Mouse (Mus musculus) mouse trophoblast stem cell (cell line): ENCODE data around the gene Blm.

Experiments used
- in situ Hi-C, 2 experiments: fragments of 300-500 bp; cut with MseI, MboI; formaldehyde crosslinking; loops; 2 replicates in 1 of 2; 3 replicates in 1 of 2; pipeline ENCODE4 v1.15.1; 2025

Gene Blm

DNA sequence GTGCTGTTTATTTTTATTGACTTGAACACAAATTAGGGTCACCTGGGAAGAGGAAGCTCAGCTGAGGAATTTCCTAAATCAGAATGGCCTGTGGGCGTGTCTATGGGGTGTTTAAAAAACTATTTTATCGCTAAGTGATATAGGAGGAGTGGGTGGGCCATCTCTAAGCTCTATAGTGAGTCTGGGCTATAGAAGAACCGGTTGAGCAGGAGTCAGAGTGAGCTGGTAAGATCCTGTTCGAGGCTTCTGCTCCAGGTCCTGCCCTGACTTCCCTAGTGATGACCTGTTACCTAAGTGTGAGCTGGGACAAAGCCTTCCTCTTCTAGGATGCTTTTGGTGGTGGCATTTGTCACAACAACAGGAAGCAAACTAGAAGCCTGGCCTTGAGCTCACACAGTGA, 94.2 kb downstream of the Blm start:
- in situ Hi-C loops = no loop called here

DNA sequence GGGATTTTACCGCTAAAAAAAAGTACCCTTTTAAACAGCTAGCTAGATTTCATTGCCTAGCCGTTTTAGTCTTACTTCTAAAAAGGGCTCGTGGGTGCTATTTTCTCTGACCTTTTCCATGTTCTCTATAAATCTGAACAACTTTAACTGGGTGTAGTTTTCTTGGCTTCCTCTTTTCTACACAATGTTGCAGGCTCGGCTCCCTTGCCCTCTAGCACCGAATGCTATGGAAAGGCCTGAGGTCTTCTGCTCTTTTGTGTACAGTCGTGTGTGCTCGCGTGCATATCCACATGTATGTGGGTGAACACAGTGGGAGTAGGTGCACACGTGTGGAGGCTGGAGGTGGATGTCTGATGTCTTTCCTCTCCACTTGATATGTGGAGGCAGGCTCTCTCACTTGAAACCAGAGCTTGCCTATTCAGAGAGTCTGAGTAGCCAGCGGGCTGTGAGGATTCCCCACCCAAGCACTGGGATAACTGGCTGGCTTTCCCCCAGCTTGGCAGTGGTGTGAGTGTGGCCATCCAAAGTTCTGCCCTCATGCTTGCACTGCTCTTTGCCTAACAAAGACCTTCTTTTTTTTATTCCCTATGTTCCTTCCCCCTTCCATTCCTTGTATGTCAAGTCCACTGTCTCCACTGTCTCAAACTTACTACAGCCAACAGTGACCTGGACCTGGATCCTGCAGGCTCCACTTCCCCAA, 95.0 kb downstream of the Blm start:
- in situ Hi-C loops = no loop called here

DNA sequence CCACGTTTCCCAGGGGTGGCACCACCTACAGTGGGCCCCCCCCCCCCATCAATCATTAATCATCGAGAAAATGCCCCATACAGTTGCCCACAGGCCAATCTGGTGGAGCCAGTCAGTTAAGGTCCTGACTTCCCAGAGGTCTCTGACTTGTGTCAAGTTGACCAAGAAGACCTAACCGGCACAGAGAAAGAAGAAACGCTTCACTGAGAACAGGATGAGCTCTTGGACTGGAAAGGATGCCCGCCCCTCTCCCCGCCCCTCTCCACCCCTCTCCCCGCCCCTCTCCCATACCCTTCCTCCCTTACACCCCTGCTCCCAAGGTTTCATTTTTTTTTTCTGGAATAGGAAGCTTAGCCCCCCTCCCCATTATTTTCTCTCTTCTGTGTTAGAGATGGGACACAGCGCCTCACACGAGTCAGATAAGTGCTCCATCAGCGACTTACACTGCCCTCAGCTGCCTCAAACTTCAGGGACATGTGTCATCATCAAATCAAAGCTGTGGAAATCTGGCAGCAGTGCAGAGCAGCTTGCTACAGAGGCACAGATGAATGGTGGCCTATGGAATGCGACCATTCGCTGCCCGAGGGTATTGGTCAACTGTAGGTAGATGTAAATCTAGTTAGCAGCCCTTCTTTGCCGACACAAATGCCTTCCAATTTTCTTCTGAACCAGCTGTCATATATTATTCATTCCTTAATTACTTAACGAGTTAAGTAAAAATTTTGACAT, 95.7 kb downstream of the Blm start:
- in situ Hi-C loops = no loop called here

DNA sequence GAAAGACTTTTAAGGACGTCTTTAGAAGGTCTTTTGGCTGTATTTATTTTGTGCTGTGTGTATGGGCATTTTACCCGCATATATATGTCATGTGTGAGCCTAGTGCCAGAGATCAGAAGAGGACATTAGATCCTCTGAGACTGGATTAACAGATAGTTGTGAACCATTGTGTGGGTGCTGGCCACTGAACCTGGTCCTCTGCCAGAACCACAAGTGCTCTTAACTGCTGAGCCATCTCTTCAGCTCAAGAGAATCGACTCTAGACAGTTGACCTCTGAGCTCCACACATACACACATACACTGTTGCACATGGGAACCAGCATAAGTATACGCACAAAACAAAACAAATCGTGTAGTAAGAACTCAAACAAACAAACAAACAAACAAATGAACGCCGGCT, 98.3 kb downstream of the Blm start:
- in situ Hi-C loops = no loop called here

DNA sequence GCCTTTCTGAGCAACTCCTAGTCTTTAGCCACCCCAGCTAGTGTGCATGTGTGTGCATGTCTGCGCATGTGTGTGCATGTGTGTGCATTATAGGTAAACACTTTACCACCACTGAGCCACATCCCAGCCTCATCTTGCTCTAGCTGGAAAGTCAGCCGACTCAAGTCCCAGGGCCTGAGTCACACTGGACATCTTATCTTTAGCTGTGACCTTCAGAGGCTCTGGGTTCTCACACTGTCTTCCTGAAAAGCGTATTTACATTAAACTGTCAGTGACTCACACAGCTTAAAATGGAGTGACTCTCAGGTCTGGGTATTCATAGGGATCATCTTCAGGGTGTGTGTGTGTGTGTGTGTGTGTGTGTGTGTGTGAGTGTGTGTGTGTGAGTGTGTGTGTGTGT, 99.3 kb downstream of the Blm start:
- in situ Hi-C loops = no loop called here

DNA sequence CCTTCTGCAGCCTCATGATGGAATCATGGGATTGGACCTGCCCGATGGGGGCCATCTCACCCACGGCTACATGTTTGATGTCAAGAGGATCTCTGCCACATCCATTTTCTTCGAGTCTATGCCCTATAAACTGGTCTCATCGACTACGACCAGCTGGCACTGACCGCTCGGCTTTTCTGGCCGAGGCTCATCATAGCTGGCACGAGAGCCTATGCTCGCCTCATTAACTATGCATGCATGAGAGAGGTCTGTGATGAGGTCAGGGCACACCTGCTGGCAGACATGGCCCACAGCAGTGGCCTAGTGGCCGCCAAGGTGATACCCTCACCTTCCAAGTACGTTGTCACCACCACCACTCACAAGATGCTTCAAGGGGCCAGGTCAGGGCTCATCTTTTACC, 105.3 kb downstream of the Blm start:
- in situ Hi-C loops = no loop called here

- in situ Hi-C loops = no loop called here
Observed at GRCm38 (mm10) chr7:80427730-80428129, 107.2 kb downstream of the Blm start.

- in situ Hi-C loops = no loop called here
Observed at GRCm38 (mm10) chr7:80426363-80426762, 108.6 kb downstream of the Blm start.

DNA sequence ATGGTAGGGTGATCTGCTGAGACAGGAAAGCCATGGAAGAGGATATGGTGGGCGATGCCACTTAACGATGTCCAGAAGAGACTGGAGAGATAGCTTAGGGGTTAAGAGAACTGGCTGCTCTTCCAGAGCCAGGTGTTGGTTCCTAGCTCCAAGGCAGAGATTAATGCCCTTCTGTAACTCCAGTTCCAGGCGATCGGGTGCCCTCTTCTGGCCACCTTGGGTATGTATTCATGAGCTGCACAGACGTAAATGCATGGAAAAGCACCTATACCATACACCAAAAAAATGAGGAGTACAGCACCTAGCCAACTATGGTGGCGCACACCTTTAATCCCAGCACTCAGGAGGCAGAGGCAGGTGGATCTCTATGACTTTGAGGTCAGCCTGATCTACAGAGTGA, 110.2 kb downstream of the Blm start:
- in situ Hi-C loops = no loop called here

DNA sequence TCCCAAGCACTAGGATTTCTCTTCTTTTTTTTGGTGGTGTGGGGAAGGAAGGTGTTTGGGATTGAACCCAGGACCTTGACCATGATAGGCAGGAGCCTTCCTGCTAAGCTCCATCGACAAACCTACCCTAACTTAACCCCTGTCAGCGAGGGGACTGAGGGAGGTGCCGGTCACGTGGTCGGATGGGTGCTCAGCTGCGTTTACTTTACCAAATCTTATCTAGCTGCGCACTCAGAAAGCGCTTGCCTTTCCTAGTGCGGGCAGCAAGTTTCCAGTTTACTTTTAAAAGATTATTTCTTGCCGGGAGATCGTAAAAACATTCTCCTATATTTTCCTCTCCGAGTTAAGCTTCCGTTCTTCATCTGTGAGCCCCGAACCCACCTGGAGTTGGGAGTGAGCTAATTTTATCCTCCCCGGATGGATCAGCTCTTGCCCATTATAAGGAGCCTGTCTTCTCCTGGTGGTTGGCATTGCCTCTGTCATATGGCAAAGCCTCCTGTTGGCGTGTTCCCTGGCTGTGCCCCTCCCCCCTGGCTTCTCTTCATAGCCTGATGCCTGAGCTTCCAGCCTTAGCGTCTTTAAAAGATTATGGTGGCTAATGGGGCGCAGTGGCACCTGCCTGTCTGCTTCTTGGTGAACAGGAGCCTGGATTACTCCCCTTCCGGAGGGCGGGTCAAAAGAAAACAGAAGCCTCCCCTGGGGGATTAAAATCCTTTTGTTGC, 112.0 kb downstream of the Blm start:
- in situ Hi-C loops = no loop called here

DNA sequence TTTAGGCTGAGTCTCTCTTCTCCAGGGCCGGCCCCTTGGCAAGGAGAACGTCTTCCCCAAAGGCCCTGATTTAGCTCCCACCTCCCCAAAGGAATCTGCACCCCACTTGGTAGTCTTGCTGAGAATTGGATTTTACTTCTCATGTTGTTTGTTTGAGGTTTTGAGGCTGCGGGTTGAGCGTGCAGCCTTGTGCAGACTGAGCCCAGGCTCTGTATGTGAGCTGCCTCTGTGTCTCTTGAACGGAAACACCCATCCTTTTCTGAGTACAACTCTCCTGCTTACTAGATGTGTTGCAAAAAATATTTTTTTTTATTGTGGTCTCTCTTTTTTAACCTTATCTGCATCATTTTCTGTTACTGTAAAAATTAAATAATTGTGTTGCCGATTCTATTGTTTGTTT, 113.3 kb downstream of the Blm start:
- in situ Hi-C loops = no loop called here

DNA sequence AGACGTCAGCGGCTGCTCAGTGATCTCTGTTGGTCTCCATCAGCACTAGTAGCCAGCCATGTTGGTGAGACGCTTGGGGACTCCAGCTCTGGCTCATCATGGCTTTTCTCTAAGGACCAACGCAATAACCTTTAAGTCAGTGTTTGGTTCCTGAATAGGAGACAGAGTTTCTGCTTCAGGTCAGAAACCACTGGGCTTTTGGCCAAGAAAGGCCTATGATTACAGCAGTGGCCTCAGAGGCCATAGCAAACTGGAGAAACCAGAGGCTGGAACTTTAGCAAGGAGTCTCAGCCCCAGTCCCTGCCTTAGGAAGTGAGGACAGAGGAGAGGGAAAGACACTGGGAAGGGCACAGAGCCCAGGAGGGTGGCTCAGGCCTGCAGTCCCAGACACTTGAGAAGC, 114.3 kb downstream of the Blm start:
- in situ Hi-C loops = no loop called here

- in situ Hi-C loops = no loop called here
Observed at GRCm38 (mm10) chr7:80419278-80419677, 115.6 kb downstream of the Blm start.

- in situ Hi-C loops = no loop called here
Observed at GRCm38 (mm10) chr7:80418036-80418435, 116.9 kb downstream of the Blm start.

- in situ Hi-C loops = no loop called here
Observed at GRCm38 (mm10) chr7:80417601-80418000, 117.3 kb downstream of the Blm start.

DNA sequence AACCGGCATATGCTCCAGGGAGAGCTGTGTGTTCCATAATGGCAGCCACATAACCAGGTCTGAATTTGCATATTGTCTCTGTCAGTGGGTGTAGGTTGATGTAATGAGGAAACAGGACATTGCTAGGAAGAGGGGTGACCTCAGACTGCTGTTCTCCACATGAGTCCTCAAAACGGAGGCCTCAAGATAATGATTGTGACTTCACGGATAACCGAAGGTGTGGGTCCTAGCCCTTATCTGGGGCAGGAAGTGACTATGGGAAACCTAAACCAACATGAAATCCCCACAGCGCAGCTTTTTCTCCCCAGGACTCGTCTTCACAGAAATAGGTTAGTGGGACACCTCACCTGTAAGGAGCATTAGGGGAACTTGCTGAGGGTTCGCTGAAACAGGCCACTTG, 118.0 kb downstream of the Blm start:
- in situ Hi-C loops = no loop called here

DNA sequence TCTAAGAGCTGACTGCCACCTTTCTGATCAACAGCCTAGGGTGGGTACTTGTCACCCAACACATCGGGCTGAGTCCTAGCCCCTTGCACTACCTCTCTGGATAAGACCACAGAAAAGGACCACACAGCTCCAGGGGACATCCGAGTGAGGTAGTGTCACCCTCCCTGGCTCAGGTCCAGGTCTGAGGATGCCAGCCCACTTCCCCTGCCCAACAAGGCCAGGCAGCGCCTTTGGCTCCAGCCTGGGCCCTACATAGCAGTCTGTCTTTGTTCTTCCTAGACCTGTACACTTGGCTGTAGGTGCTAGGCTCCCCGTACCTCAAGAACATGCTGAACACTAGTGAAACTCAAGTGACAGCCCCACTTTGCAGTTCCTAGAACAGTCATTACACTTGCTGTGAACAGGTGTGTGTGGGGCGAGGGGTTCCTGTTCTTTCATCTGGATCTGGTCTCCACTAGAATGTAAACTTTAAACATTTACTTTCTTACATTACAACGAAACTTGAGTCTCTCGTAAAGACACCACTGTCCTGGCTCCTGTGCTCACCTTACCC, 120.5 kb downstream of the Blm start:
- in situ Hi-C loops = no loop called here

- in situ Hi-C loops = no loop called here
Observed at GRCm38 (mm10) chr7:80413512-80414302, 121.2 kb downstream of the Blm start.

GRCm38 (mm10) chr7:80412781-80413180, 122.1 kb downstream of the Blm start:
- in situ Hi-C loops = no loop called here

GRCm38 (mm10) chr7:80412279-80412678, 122.6 kb downstream of the Blm start:
- in situ Hi-C loops = no loop called here

GRCm38 (mm10) chr7:80410380-80410779, 124.5 kb downstream of the Blm start:
- in situ Hi-C loops = no loop called here

DNA sequence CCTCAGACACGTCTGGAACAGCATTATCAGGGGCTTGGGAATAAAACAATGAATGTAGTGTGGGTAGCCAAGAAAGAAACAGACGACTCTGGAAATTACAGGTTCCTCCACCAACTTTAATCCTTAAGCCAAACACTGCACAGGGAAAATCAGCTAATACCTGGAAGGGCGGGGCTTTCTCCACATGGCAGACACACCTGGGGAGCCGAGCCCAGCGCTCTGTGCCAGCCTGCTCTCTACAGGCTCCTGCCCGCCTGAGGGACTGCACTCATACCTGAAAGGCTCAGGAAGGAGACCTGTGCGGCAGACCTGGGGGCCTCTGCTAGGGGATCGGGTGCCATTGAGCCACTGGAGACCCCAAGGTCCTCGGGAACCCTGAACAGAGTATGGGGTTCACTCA, 127.2 kb downstream of the Blm start:
- in situ Hi-C loops = no loop called here
